Mouse (Mus musculus) layer of hippocampus, adult 9-10 months (tissue): ENCODE data around the gene Tcl1b4.

ENCODE experiments used
- DNase-seq: peaks from one replicate; pipeline ENCODE4 v3.0.0; 2022; ENCODE audit warnings: low spot score

Tcl1b4 gene

GRCm38 (mm10) chr12:105248763-105249233 lies 47.0 kb downstream of the Tcl1b4 start:
- DNase-seq = no peak

GRCm38 (mm10) chr12:105253796-105254195 lies 52.0 kb downstream of the Tcl1b4 start:
- no peak for DNase-seq
